Mouse (Mus musculus) megakaryocyte, adult 5-6 weeks (primary cell): ENCODE measurements around the gene Emc3. TPM values are rescaled to one million over a fixed set of nuclear protein-coding genes. Genes with fewer than 3 reads are reported as not detected.

Experiments used
- total RNA-seq, 2 experiments: library from RNA; stranded (forward) in 1 of 2; stranded (reverse) in 1 of 2; fragments of 153-499, 151-499 nt in 1 of 2; fragments of 221-1000, 200-1000 nt in 1 of 2; gene quantifications; 2 replicates each; pipeline versions ENCODE4 v1.2.3 to v1.2.4; 2015 to 2017

Gene Emc3
- total RNA-seq, 2 experiments from 2014 or later: 38.4 to 60.0 TPM

Other genes starting within 250 kb of the Emc3 start
- 0.20 and 0.30 TPM in 2 replicates for gene Cpne9, start 249.3 kb downstream of the Emc3 start, total RNA-seq (2015)
- 0.15 and 0.45 TPM in 2 replicates for gene Cpne9, start 249.3 kb downstream of the Emc3 start, total RNA-seq (2017)
- gene Brpf1, start 224.5 kb downstream of the Emc3 start, total RNA-seq (2015): 47.0 and 47.6 TPM in 2 replicates
- 54.7 and 64.4 TPM in 2 replicates for gene Brpf1, start 224.5 kb downstream of the Emc3 start, total RNA-seq (2017)
- gene Ogg1, start 204.7 kb downstream of the Emc3 start, total RNA-seq (2015): 10.6 and 12.0 TPM in 2 replicates
- gene Ogg1, start 204.7 kb downstream of the Emc3 start, total RNA-seq (2017): 5.5 and 10.3 TPM in 2 replicates
- gene Camk1, start 187.7 kb downstream of the Emc3 start, total RNA-seq (2015): 31.8 and 39.6 TPM in 2 replicates
- gene Camk1, start 187.7 kb downstream of the Emc3 start, total RNA-seq (2017): 57.6 and 68.3 TPM in 2 replicates
- 20.1 and 23.6 TPM in 2 replicates for gene Tada3, start 153.8 kb downstream of the Emc3 start, total RNA-seq (2015)
- 14.1 and 15.9 TPM in 2 replicates for gene Tada3, start 153.8 kb downstream of the Emc3 start, total RNA-seq (2017)
- gene Arpc4, start 153.5 kb downstream of the Emc3 start, total RNA-seq (2015): 255 and 284 TPM in 2 replicates
- 427 and 451 TPM in 2 replicates for gene Arpc4, start 153.5 kb downstream of the Emc3 start, total RNA-seq (2017)
- gene Ttll3, start 142.4 kb downstream of the Emc3 start, total RNA-seq (2015): 6.2 and 7.2 TPM in 2 replicates
- gene Ttll3, start 142.4 kb downstream of the Emc3 start, total RNA-seq (2017): 7.7 and 9.9 TPM in 2 replicates
- 2.5 and 6.2 TPM in 2 replicates for gene Rpusd3, start 112.3 kb downstream of the Emc3 start, total RNA-seq (2015)
- 2.5 and 3.0 TPM in 2 replicates for gene Rpusd3, start 112.3 kb downstream of the Emc3 start, total RNA-seq (2017)
- not detected in 2 replicates for gene Cidec, start 95.9 kb downstream of the Emc3 start, total RNA-seq (2015)
- not detected in 2 replicates for gene Cidec, start 95.9 kb downstream of the Emc3 start, total RNA-seq (2017)
- gene Jagn1, start 89.1 kb downstream of the Emc3 start, total RNA-seq (2015): 34.2 and 43.6 TPM in 2 replicates
- 11.0 and 12.7 TPM in 2 replicates for gene Jagn1, start 89.1 kb downstream of the Emc3 start, total RNA-seq (2017)
- not detected in 2 replicates for gene Il17re, start 73.2 kb downstream of the Emc3 start, total RNA-seq (2015)
- not detected in 2 replicates for gene Il17re, start 73.2 kb downstream of the Emc3 start, total RNA-seq (2017)
- gene Il17rc, start 60.2 kb downstream of the Emc3 start, total RNA-seq (2015): not detected in 2 replicates
- gene Il17rc, start 60.2 kb downstream of the Emc3 start, total RNA-seq (2017): not detected in 2 replicates
- 0.27 and 2.1 TPM in 2 replicates for gene Creld1, start 48.4 kb downstream of the Emc3 start, total RNA-seq (2015)
- 1.9 and 3.4 TPM in 2 replicates for gene Creld1, start 48.4 kb downstream of the Emc3 start, total RNA-seq (2017)
- gene Prrt3, start 29.7 kb downstream of the Emc3 start, total RNA-seq (2015): 0.09 TPM in 1 of 2 replicates, not detected in the other
- gene Prrt3, start 29.7 kb downstream of the Emc3 start, total RNA-seq (2017): not detected in 2 replicates
- 8.7 and 10.7 TPM in 2 replicates for gene Fancd2, start within 50 bp of the Emc3 start, total RNA-seq (2015)
- 14.4 and 16.2 TPM in 2 replicates for gene Fancd2, start within 50 bp of the Emc3 start, total RNA-seq (2017)
- gene Fancd2os, start 69.1 kb upstream of the Emc3 start, total RNA-seq (2015): 0.18 TPM in 1 of 2 replicates, not detected in the other
- gene Fancd2os, start 69.1 kb upstream of the Emc3 start, total RNA-seq (2017): not detected in 2 replicates
- 364 and 398 TPM in 2 replicates for gene Brk1, start 73.1 kb upstream of the Emc3 start, total RNA-seq (2015)
- 185 and 211 TPM in 2 replicates for gene Brk1, start 73.1 kb upstream of the Emc3 start, total RNA-seq (2017)
- gene Vhl, start 92.3 kb upstream of the Emc3 start, total RNA-seq (2015): 38.3 and 39.8 TPM in 2 replicates
- 24.1 and 28.0 TPM in 2 replicates for gene Vhl, start 92.3 kb upstream of the Emc3 start, total RNA-seq (2017)
- 22.5 and 25.3 TPM in 2 replicates for gene Irak2, start 106.8 kb upstream of the Emc3 start, total RNA-seq (2015)
- 63.1 and 83.2 TPM in 2 replicates for gene Irak2, start 106.8 kb upstream of the Emc3 start, total RNA-seq (2017)
- 22.5 and 23.2 TPM in 2 replicates for gene Tatdn2, start 165.4 kb upstream of the Emc3 start, total RNA-seq (2015)
- 107 and 126 TPM in 2 replicates for gene Tatdn2, start 165.4 kb upstream of the Emc3 start, total RNA-seq (2017)
- 1.1 and 4.4 TPM in 2 replicates for gene Ghrl, start 188.2 kb upstream of the Emc3 start, total RNA-seq (2015)
- 0.26 TPM in 1 of 2 replicates, not detected in the other for gene Ghrl, start 188.2 kb upstream of the Emc3 start, total RNA-seq (2017)
- gene Sec13, start 209.1 kb upstream of the Emc3 start, total RNA-seq (2015): 96.8 and 102 TPM in 2 replicates
- 103 and 116 TPM in 2 replicates for gene Sec13, start 209.1 kb upstream of the Emc3 start, total RNA-seq (2017)